Mouse (Mus musculus) heart, embryonic 13.5 days (tissue): ENCODE data around the gene Rhobtb3. TPM values are rescaled to one million over a fixed set of nuclear protein-coding genes. Genes with fewer than 3 reads are reported as not detected.
"Not testable (repeated sequence)": the region's sequence is repeated elsewhere in the genome, so short reads cannot be mapped to it uniquely, and the experiment has no call there.

Source experiments
- ATAC-seq: fragments of 200-750 bp; cut with Nextera tagmentation; 2 replicates; pipeline ENCODE4 v1.8.0; 2017; ENCODE audit warnings: moderate TSS enrichment; ENCODE audit not compliant: insufficient number of reproducible peaks, low FRiP score, low TSS enrichment; ENCODE audit errors: extremely low read depth
- H3K27ac ChIP-seq: fragments of 300-500 bp; sonication (generic); replicated peaks from 2 replicates; pipeline ENCODE4 v1.5.1; 2015; ENCODE audit warnings: moderate library complexity, mild to moderate bottlenecking, inconsistent platforms
- H3K27me3 ChIP-seq: fragments of 300-500 bp; sonication (generic); replicated peaks from 2 replicates; pipeline ENCODE4 v1.6.1; 2015; ENCODE audit warnings: mild to moderate bottlenecking, inconsistent platforms
- H3K36me3 ChIP-seq: fragments of 300-500 bp; sonication (generic); 2 replicates; pipeline ENCODE4 v1.6.1; 2015; ENCODE audit warnings: mild to moderate bottlenecking, inconsistent platforms
- H3K4me1 ChIP-seq: fragments of 300-500 bp; sonication (generic); 2 replicates; pipeline ENCODE4 v1.6.1; 2015; ENCODE audit warnings: inconsistent platforms
- H3K4me2 ChIP-seq: fragments of 300-500 bp; sonication (generic); 2 replicates; pipeline ENCODE4 v1.6.1; 2015; ENCODE audit warnings: inconsistent platforms, mild to moderate bottlenecking, moderate library complexity
- H3K4me3 ChIP-seq: fragments of 300-500 bp; sonication (generic); 2 replicates; pipeline ENCODE4 v1.5.1; 2015; ENCODE audit warnings: moderate library complexity, mild to moderate bottlenecking, inconsistent platforms
- H3K9ac ChIP-seq: fragments of 300-500 bp; sonication (generic); 2 replicates; pipeline ENCODE4 v1.6.1; 2015; ENCODE audit warnings: inconsistent platforms, mild to moderate bottlenecking, moderate library complexity
- H3K9me3 ChIP-seq: fragments of 300-500 bp; sonication (generic); 2 replicates; pipeline ENCODE4 v1.6.1; 2016; ENCODE audit warnings: inconsistent platforms
- WGBS: fragments of 180-500 bp; shearing (Covaris S2); methylation state at CpG from one replicate; pipeline ENCODE4 v1.1.7; 2015; ENCODE audit warnings: mixed read lengths; 5-methylcytosine and 5-hydroxymethylcytosine counted together
- polyA plus RNA-seq: library from polyadenylated mRNA; unstranded; fragments of >200 nt; fragmentation: Nextera tagmentation; extraction: Ambion mirVana; gene quantifications from 2 replicates; pipeline ENCODE4 v1.2.1, GENCODE M21; 2015

Rhobtb3 gene
- polyA plus RNA-seq, 1 experiment from 2014 or later: 21.6 TPM

DNA sequence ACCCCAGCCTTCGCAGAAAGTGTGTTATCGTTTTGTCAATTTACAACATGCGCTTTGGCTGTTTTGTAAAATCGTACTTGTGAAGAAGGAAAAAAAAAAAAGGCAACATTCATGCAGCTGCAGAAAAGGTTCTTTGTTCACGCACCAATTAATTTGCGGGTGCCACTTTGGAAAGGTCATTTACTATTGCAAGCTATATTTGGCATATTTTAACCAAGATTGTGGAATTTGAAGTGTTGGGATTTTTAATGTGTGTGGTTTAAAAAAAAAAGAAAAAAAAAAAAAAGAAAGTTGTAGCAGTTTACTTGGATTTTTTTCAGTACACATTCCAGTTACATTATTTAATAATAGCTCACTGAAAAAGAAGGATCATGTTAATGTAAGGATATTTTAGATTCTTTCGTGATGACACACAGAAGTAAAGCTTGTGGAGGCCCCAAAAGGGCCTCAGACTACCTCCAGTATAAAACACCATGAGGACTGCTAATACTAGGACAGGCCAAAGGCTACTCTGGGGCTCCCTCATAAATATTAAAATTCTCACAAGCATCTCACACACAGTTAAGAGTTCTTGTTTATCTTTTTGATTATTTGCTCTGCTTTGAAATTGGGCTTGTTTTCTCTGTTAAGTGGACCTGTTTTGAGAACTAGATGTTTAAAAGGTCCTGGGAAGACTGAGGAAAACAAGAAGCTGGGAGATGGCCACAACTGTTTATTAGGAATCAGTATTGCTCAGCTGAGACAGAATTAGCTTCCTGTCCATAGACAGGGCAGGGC is 507 bp upstream of the Rhobtb3 start:
- Histone ChIP-seq H3K27ac (peak overlapping the region; percentile 98), H3K9ac (peak overlapping the region; percentile 90), H3K4me1 (peaks cover 22% of the 10 kb centered on the region), H3K9me3 (no peaks in the 10 kb centered on the region), H3K4me2 (peak overlapping the region; percentile 82), H3K27me3 (no peaks in the 10 kb centered on the region), H3K36me3 (peaks cover 9% of the 10 kb centered on the region), H3K4me3 (peak overlapping the region; percentile 90)
- WGBS: 3% methylated on average over 7 of the region's 7 CpGs
- no peak for ATAC-seq

- H3K9ac ChIP-seq: peak overlapping the region; percentile 90
- no peak for ATAC-seq
- H3K27me3 ChIP-seq: no peaks in the 10 kb centered on the region
- peaks cover 24% of the 10 kb centered on the region for H3K36me3 ChIP-seq
- no peaks in the 10 kb centered on the region for H3K9me3 ChIP-seq
- peak overlapping the region; percentile 90 for H3K4me3 ChIP-seq
- H3K4me2 ChIP-seq: peak overlapping the region; percentile 82
- peak overlapping the region; percentile 98 for H3K27ac ChIP-seq
- H3K4me1 ChIP-seq: peaks cover 30% of the 10 kb centered on the region
- WGBS: under 1% methylated on average over 6 of the region's 6 CpGs
Observed at GRCm38 (mm10) chr13:75942731-75943130, 994 bp downstream of the Rhobtb3 start.

DNA sequence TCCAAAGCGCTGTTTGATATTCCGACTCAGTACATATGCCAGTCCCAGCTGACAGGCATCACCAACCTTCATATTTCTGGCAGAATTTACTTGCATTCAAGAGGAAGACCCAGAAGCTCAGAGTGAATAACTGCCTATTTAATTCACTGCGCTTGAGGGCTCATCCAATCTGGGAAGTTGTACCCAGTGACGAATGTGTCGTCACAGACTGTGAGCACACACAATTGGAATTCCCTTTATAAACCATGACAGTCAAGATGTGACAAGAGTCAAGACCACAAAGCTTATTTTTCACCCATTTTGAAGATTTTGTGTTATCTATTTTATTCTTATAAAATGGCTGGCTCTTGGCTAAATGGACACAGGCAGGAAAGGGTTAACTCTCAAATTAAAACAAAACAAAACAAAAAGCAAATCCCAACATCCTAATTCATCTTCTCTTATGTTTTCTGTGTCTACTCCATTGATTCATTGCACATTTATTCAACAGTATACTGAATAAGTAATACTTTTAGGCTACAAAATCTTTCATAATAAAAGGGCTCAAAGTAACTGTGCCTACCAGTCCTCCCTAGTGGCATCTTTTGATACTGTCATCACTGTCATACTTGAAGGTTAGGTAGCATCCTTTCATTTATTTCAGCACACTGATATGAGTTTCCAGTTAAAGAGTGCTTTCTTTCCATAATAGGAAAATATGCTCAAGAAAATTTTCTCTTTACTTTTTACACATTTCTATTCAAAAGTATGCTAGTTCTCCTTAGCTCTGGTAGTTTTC is 2.0 kb downstream of the Rhobtb3 start:
- H3K27ac ChIP-seq: no peak overlapping the region; the same call in 1 of the 2 replicates
- 87% methylated on average over 5 of the region's 5 CpGs for WGBS
- 0 out of 2 replicates have a peak overlapping the region, but pooled peaks have one; percentile 10 for H3K9ac ChIP-seq
- no peaks in the 10 kb centered on the region for H3K27me3 ChIP-seq
- H3K36me3 ChIP-seq: peaks cover 29% of the 10 kb centered on the region
- no peaks in the 10 kb centered on the region for H3K9me3 ChIP-seq
- ATAC-seq: no peak
- peak overlapping the region; percentile 30 for H3K4me3 ChIP-seq
- peak overlapping the region; percentile 58 for H3K4me2 ChIP-seq
- H3K4me1 ChIP-seq: peaks cover 30% of the 10 kb centered on the region

- WGBS: 67% methylated on average over 2 of the region's 2 CpGs
- no peak for ATAC-seq
- Histone ChIP-seq H3K9ac (0 out of 2 replicates have a peak overlapping the region, but pooled peaks have one; percentile 10), H3K27me3 (no peaks in the 10 kb centered on the region), H3K36me3 (peaks cover 33% of the 10 kb centered on the region), H3K4me2 (peak overlapping the region; percentile 58), H3K9me3 (no peaks in the 10 kb centered on the region), H3K4me3 (peak overlapping the region; percentile 30), H3K27ac (peak overlapping the region; percentile 0; the same call in 1 of the 2 replicates), H3K4me1 (peaks cover 30% of the 10 kb centered on the region)
Observed at GRCm38 (mm10) chr13:75940791-75941517, 2.8 kb downstream of the Rhobtb3 start.

- Histone ChIP-seq H3K4me1 (peaks cover 24% of the 10 kb centered on the region), H3K4me2 (no peak overlapping the region), H3K27me3 (no peaks in the 10 kb centered on the region), H3K9me3 (no peaks in the 10 kb centered on the region), H3K36me3 (peaks cover 33% of the 10 kb centered on the region), H3K4me3 (no peak overlapping the region), H3K27ac (no peak overlapping the region), H3K9ac (no peak overlapping the region)
- ATAC-seq: no peak
- WGBS: 80% methylated on average over 5 of the region's 5 CpGs
Observed at GRCm38 (mm10) chr13:75938866-75939265, 4.9 kb downstream of the Rhobtb3 start.

GRCm38 (mm10) chr13:75933287-75933686 is 10.4 kb downstream of the Rhobtb3 start:
- Histone ChIP-seq H3K36me3 (peaks cover 46% of the 10 kb centered on the region), H3K9ac (no peak overlapping the region), H3K27me3 (no peaks in the 10 kb centered on the region), H3K27ac (no peak overlapping the region), H3K9me3 (no peaks in the 10 kb centered on the region), H3K4me2 (no peak overlapping the region), H3K4me3 (no peak overlapping the region), H3K4me1 (peaks cover 28% of the 10 kb centered on the region)
- no peak for ATAC-seq
- WGBS: 96% methylated on average over 1 of the region's 1 CpGs

DNA sequence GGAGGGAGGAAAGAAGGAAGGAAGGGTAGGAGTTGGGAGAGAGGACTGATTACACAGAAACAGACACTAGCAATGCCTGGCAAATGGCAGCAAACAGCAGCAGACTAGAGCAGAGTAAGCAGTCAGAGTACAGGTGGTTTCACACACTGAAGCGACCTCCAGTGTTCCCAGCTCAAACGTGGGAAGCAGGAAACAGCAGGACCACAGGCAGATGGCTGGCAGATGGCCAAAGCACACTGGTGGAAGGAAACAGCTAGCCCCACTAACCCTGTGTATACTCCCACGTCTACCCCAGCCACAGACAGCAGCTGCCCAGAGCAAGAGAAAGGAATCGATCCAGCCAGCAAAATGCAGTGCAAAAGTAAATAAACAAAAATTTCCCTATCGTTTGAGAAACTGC is 12.7 kb downstream of the Rhobtb3 start:
- Histone ChIP-seq H3K36me3 (peaks cover 43% of the 10 kb centered on the region), H3K4me3 (no peak overlapping the region), H3K4me2 (no peak overlapping the region), H3K9me3 (no peaks in the 10 kb centered on the region), H3K27me3 (no peaks in the 10 kb centered on the region), H3K4me1 (peaks cover 26% of the 10 kb centered on the region), H3K9ac (no peak overlapping the region), H3K27ac (peak overlapping the region; percentile 62)
- WGBS: 28% methylated on average over 5 of the region's 5 CpGs
- peak; percentile 68; the same call in 1 of the 2 replicates for ATAC-seq

DNA sequence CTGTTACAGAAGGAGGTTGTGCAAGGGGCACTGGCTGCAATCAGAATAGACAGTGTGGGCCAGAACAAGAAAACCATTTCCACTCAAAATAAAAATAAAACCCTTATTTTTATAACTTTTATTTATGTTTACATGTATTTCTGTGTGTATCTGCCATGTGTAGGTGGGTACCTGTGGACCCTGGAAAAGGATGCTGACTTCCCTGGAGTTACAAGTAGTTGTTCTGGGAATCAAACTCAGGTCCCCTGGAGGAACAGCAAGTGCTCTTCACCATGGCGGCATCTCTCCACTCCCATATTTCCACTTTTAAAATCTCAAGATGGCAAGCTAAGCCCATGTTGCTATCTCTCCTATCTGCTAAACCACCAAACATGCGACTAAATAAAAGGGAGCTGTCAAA is 13.1 kb downstream of the Rhobtb3 start:
- Histone ChIP-seq H3K36me3 (peaks cover 42% of the 10 kb centered on the region), H3K27me3 (no peaks in the 10 kb centered on the region), H3K9me3 (no peaks in the 10 kb centered on the region), H3K4me3 (no peak overlapping the region), H3K4me2 (no peak overlapping the region), H3K9ac (no peak overlapping the region), H3K27ac (peak overlapping the region; percentile 62), H3K4me1 (peaks cover 26% of the 10 kb centered on the region)
- ATAC-seq: no peak
- WGBS: 48% methylated on average over 2 of the region's 2 CpGs

- Histone ChIP-seq H3K4me1 (peaks cover 26% of the 10 kb centered on the region), H3K27me3 (no peaks in the 10 kb centered on the region), H3K4me3 (no peak overlapping the region), H3K9ac (no peak overlapping the region), H3K4me2 (no peak overlapping the region), H3K27ac (no peak overlapping the region), H3K9me3 (no peaks in the 10 kb centered on the region), H3K36me3 (peaks cover 42% of the 10 kb centered on the region)
- no peak for ATAC-seq
- 87% methylated on average over 20 of the region's 20 CpGs for WGBS
Observed at GRCm38 (mm10) chr13:75930023-75930422, 13.7 kb downstream of the Rhobtb3 start.

DNA sequence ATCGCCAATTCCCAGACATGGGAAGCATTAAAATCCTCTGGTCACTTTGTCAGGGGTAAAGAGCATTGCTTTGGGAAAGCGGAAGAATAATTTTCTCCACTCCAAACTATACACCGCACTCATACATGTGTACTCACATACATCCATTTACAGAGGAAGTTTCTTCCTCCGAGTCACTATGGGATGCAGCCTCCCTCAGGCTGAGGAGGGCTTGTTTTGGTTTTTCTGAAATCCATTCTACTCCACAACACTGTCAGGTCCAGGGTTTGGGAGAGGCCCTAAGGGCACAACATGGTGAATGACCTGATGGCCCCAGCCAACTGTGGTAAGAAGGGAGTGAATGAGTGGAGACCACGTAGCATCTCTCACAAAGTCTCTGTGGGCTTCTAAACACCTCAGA is 14.7 kb downstream of the Rhobtb3 start:
- Histone ChIP-seq H3K4me1 (peaks cover 26% of the 10 kb centered on the region), H3K36me3 (peaks cover 42% of the 10 kb centered on the region)
- not testable (repeated sequence) for H3K9me3 ChIP-seq, ATAC-seq, H3K27ac ChIP-seq, H3K4me3 ChIP-seq, H3K27me3 ChIP-seq, H3K4me2 ChIP-seq, H3K9ac ChIP-seq
- WGBS: 85% methylated on average over 5 of the region's 5 CpGs

DNA sequence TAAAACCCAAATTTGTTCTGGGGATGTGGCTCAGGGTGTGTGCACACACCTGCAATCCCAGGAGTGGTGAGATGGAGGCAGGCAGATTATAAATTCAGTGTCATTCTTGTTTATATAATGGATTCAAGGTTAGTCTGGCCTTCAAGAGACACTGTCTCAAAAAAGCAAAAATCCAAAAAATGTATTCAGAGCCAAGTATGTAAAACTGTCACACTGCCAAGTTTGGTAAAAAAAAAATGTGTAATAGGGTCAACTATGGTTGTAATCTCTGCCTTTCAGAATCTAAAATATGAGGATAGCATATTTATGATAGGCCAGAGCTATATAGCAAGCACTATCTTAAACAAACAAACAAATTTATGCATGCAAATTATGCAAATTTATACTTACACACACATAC is 15.8 kb downstream of the Rhobtb3 start:
- Histone ChIP-seq H3K4me3 (no peak overlapping the region), H3K4me1 (peaks cover 26% of the 10 kb centered on the region), H3K27me3 (no peaks in the 10 kb centered on the region), H3K27ac (no peak overlapping the region), H3K9ac (no peak overlapping the region), H3K4me2 (no peak overlapping the region), H3K36me3 (peaks cover 42% of the 10 kb centered on the region), H3K9me3 (no peaks in the 10 kb centered on the region)
- no peak for ATAC-seq
